Mouse (Mus musculus): ENCODE results near the gene Bnc2.

DNA sequence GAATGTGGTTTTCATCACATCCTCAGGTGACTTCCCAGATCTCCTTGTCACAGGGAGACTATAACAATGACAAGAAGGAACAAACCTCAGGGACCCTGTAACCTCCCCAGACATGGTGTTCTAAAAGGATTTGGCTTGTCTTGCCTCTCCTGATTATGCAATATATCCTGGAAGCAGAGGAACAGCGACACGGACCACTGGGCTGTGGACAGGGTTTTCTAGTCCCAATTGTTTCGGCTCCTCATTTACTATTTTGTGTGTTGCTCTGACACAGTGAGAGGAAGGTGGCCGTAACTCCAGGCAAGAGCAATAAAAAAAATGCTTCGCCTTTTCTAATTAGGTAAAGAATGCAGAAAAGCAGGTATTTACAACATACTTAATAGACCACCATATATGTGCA, 51.8 kb downstream of the Bnc2 start:
- TF ChIP-seq CTCF (conservative IDR thresholded peaks at IDR 0.05; ENCODE audit: low read length) (no peak), POU5F1 (IDR thresholded peaks at IDR 0.05; ENCODE audit: borderline replicate concordance, low read length) (no peak), NANOG (IDR thresholded peaks at IDR 0.05; ENCODE audit: borderline replicate concordance, low read length) (no peak)
